Mouse (Mus musculus) MEL-GATA-1-ER (cell line): Measurements from ENCODE around the gene Cenpx.
"Not testable (repeated sequence)": the region's sequence is repeated elsewhere in the genome, so short reads cannot be mapped to it uniquely, and the experiment has no call there.

Source experiments
- DNase-seq: peaks from one replicate; pipeline ENCODE4 v3.0.0-alpha.2; 2012; ENCODE audit warnings: low read depth; ENCODE audit errors: extremely low read depth

Cenpx gene

DNA sequence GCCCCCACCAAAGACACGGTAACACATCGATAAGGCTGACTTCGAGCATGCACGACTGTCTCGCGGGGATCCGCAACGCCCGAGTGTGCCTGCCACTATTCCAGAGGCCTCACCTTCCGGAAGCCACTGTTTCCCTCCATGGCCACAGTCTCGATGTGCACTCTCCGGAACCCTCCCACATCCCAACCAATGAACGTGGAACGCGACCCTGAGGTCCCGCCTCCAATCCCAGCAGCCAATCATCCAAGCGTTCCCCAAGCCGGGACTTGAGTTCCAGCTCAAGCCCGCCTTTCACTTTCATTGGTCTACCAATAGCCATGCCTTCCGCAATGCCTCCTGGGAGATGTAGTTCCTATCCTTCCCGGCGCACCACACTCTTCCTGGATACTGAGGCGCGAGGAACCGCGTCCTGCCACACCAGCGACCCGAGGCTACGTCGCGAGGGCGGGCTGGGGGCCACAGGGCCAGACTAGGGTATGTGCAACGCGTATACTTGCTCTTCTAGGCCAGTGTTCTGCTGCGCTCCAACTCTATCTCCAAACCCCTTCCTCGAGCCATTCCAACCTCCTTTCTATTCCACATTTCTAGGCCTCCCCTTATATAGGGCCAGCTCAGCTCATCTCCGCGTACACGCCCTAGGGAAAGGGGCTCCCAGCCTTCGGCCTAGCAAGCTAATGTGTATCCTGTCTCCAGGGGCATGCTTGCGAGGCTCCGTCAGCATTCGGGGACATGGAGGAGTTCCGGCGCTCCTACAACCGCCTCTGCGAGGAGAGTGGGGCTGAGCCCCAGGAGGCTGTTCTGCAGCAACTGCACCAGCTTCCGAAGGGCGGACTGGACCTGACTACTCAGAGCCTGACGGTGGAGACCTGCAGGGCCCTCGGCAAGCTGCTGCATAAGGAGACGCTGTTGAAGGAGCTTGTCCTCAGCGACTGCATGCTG is at the start of gene Cenpx, which contains the start of gene Lrrc45:
Cenpx (minus strand) TSS at position 159 of the 939 bp plus-strand sequence.
Lrrc45 (plus strand) TSS at position 346 of the 939 bp plus-strand sequence.
- DNase-seq: peak; percentile 98

DNA sequence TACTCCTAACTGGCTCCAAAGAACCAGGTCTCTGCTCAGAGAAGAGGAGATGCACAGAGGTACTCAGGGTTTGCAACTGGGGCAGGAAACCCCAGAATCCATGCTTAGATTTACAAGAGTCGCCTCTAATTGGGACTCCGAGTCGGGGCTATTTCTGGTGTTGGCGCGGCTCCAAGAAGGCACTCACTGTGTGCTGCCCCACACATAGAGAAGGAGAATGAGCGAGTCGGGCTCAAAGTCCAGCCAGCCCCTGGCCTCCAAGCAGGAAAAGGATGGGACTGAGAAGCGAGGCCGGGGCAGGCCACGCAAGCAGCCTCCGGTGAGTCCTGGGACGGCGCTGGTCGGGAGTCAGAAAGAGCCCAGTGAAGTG is 49.1 kb upstream of the Cenpx start, which contains the start of gene Hmga1b:
Hmga1b (plus strand) TSS at position 123 of the 370 bp plus-strand sequence.
- not testable (repeated sequence) for DNase-seq

DNA sequence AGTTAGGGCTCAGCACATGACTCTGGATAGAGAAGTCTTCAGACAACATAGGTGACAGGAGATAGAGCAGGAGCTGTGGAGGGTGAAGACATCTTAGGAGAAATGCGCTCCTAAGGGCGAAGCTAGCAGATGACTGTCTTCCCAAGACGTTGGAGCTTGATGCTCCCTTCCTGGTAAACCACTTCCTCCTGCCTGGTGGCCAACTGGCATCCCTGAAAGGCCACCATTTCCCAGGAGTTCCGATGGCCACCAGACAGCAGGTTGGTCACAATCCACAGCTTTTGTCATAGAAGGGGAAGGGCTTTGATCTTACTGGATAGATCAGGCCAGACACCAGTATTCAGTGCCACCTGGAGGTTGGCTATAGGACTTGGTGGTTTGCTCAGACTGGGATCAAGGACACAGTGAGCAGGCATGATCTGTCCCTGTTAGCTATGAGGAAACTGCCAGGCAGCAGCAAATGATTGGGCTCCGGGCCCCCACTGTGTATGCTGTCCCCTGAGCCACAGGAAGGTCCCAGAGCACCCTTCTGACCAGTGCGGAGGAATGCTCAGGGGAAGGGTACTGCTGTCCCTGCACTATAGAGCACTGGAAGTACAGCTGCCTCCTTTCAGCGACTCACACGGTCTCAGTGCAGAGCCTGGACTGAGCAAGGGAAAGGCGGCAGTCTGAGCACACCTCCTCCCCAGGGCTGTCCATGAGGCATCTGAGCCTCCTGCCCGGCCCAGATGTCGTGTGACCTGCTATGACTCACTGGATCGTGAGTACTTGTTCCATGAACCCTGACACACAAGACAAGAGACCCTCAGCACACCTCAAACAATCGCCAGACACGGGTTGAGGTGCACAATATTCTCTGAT is 48.5 kb upstream of the Cenpx start:
- no peak for DNase-seq

GRCm38 (mm10) chr11:120760236-120760635 is 46.7 kb upstream of the Cenpx start:
- no peak for DNase-seq

DNA sequence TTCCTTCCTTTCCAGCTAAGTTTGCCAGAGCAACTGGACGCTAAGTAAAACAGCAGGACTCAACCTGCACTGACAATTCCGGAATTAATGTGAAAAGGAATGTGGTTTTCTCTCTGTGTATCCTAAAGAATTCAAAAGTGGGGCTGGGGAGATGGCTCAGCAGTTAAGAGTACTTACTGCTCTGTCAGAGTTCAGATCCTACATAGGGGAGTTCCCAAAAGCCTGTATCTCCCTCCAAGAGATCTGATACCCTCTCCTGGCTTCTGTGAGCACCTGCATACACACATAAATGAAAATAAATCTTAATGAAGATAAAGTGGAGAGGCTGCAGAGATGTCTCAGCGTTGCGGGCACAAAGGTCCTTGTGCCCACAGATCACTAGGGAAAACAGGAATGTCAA is 38.1 kb upstream of the Cenpx start:
- no peak for DNase-seq

GRCm38 (mm10) chr11:120749430-120749829 is 35.9 kb upstream of the Cenpx start:
- DNase-seq: no peak

GRCm38 (mm10) chr11:120747974-120748373 is 34.4 kb upstream of the Cenpx start:
- DNase-seq: no peak

DNA sequence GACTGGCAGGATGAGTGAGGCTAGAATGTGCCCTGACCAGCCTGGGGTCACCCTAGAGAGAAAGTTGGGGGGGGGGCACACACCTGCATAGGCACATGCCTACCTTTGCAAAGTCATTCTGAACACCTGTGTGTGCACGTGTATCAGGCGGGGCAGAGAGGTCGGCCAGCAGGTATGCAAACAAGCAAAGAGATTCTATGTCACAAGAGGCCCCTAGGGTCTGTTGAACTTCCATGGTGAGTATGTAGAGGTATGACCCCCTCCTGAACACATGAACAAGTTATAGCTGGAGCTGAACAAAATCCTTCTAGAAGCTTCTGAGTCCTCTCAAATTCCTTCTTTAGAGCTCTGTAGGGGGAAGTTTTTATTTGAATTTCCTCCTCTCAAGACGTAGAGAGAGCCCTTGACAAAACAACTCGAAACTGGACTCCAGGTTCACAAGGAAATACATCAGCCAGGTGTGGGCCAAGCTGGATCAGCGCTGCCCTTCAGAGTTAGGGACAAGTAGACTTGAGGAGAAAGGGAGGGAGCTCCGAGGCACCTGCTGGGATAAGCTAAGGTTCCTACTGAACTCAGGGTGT is 30.7 kb upstream of the Cenpx start:
- no peak for DNase-seq

DNA sequence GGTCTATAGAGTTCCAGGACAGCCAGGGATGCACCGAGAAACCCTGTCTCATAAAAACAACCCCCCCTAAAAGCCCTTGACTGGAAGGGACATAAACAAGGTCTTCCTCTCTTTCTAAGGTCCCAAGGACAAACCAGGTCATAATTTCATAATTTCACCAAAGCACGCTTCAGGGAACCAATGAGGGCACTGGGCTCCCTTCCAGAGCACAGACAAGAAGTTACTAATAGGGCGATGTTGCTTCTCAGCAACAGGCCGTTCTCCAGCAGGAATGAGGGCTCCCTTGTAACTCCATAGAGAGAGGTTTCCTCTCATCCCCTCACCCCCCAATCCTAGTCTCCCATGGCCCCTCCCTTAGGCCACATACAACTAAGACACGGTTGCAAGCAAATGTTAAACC is 27.4 kb upstream of the Cenpx start:
- no peak for DNase-seq

- no peak for DNase-seq
These were observed 22.9 kb upstream of the Cenpx start for GRCm38 (mm10) chr11:120736424-120736823.

GRCm38 (mm10) chr11:120733521-120733920 is 20.0 kb upstream of the Cenpx start:
- no peak for DNase-seq

DNA sequence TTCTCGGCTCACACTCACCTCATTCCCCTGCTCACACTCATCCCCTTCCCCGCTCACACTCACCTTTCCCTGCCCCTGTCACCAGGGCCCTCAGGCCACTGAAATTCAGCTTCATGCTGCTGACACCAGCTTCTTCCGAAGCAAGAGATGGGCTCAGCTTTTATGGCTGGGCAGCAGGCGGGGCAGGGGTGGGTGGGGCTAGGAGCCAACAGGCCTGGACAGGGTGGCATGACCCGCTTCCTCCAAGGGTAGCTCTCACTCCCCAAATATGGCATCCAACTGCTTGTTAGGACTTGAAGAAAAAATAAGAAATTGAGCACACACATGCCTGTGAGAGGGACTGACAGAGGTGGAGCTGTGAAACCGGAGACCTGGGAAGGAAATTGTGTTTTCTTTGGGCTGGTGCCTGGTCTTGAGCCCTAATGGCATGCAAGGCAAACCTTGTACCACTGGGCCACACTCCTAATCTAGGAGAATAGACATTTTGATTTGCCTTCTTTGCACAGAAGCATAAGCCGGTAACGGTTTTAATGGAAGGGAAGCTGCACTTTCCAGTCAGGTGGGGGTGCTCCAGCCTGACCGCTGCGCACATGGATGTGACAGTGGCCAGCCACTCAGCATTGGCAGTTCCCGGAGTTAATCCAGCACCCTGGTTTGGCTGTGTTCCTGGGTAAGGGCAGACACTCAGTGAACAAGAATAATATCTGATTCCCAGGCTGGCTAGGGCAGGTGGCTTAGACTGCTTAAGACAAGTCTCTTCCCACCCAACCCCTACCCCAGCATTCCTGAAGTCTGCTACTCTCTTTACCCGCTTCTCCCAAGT is 18.5 kb upstream of the Cenpx start, which contains the start of gene Cbr2:
Cbr2 (minus strand) TSS at position 257 of the 823 bp plus-strand sequence.
- DNase-seq: no peak

DNA sequence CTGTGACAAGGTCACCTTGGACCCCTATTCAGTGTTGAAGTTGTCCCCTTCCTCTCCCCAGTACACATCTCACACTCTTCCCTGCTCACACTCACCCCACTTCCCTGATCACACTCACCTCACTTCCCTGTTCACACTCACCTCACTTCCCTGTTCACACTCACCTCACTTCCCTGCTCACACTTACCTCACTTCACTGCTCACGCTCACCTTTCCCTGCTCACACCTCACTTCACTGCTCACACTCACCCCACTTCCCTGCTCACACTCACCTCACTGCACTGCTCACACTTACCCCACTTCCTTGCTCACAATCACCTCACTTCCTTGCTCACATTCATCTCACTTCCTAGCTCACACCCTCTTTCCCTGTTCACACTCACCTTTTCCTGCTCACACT is 17.9 kb upstream of the Cenpx start:
- no peak for DNase-seq

DNA sequence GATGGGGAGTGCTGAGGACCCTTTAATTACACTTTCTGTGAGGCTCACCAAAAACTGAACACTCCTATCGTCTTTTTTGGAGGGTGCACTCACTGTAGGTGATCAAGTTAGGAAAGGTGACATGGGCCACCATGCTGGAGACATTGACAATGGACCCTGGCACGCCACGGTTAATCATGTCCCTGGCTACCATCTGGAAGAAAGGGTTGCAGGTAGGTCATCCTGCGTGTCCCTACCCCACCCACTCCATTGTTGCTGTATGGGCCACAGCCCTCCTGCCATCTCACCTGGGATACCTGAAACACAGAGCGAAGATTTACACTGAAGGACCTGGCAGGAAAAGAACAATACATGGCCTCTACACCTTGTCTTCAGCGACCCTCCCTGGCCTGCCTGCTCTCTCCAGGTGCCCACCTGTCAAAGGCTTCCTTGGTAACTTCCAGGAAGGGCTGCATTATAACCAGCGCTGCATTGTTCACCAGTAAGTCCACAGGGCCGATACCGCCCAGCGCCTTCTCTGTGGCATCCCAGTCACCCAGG is 16.9 kb upstream of the Cenpx start:
- no peak for DNase-seq

DNA sequence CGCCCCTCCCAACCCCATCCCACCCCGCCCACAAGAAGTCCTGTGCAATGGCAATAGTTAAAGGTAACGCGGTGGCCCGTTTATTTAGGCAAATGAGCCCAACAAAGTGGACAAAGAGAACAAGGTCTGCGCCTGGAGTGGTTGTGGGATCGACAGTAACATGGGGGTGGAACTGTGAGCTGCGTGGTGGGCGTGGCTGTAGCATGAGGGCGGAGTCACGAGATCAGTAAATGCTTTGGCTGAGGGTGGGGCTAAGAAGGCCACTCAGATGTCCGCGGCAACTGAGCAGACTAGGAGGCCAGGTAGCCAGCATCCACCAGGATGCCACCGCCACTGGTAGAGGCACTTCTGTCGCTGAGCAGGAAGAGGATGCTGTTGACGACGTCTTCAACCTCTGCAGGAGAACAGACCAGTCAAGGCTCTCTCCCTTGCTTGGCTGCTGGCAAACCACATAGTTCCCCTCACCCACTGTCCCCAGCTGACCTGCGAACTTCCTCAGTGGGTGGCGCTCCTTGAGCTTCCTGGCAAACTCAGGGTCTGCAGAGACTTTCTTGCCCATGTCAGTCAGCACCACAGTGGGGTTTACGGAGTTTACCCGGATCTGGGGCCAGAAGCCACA is 16.0 kb upstream of the Cenpx start:
- peak; percentile 53 for DNase-seq

- no peak for DNase-seq
These were observed 15.1 kb upstream of the Cenpx start for GRCm38 (mm10) chr11:120728530-120729240.

GRCm38 (mm10) chr11:120727564-120727963 is 14.0 kb upstream of the Cenpx start:
- DNase-seq: no peak

DNA sequence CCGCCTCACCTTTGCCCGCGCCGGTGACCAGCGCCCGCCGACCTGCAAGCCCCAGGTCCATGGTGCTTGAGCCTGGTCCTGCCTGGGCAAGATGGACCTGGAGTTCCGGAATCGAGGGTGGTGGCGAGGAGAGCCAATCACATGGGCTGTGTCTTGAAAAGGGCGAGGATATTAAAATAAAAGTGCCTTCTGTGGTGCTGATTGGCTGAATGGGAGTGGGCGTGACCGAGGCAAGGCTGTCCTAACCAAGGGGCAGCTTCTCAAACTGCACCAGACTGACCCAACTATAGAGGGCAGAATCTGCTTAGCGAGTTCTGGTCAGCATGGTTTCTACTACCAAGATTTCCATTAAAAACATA is 13.6 kb upstream of the Cenpx start, which contains the start of gene Dcxr:
Dcxr (minus strand) TSS at position 113 of the 359 bp plus-strand sequence.
- DNase-seq: peak; percentile 83
